Mouse (Mus musculus) heart, embryonic 13.5 days (tissue): ENCODE results near the gene Dlst. TPM values are rescaled to one million over a fixed set of nuclear protein-coding genes. Genes with fewer than 3 reads are reported as not detected.
A peak's percentile ranks its signal among the peaks of the same experiment; 100 is the strongest.

ENCODE experiments used
- ATAC-seq: fragments of 200-750 bp; cut with Nextera tagmentation; 2 replicates; pipeline ENCODE4 v1.8.0; 2017; ENCODE audit warnings: moderate TSS enrichment; ENCODE audit not compliant: insufficient number of reproducible peaks, low FRiP score, low TSS enrichment; ENCODE audit errors: extremely low read depth
- H3K27ac ChIP-seq: fragments of 300-500 bp; sonication (generic); replicated peaks from 2 replicates; pipeline ENCODE4 v1.5.1; 2015; ENCODE audit warnings: moderate library complexity, mild to moderate bottlenecking, inconsistent platforms
- H3K27me3 ChIP-seq: fragments of 300-500 bp; sonication (generic); replicated peaks from 2 replicates; pipeline ENCODE4 v1.6.1; 2015; ENCODE audit warnings: mild to moderate bottlenecking, inconsistent platforms
- H3K36me3 ChIP-seq: fragments of 300-500 bp; sonication (generic); 2 replicates; pipeline ENCODE4 v1.6.1; 2015; ENCODE audit warnings: mild to moderate bottlenecking, inconsistent platforms
- H3K4me1 ChIP-seq: fragments of 300-500 bp; sonication (generic); 2 replicates; pipeline ENCODE4 v1.6.1; 2015; ENCODE audit warnings: inconsistent platforms
- H3K4me2 ChIP-seq: fragments of 300-500 bp; sonication (generic); 2 replicates; pipeline ENCODE4 v1.6.1; 2015; ENCODE audit warnings: inconsistent platforms, mild to moderate bottlenecking, moderate library complexity
- H3K4me3 ChIP-seq: fragments of 300-500 bp; sonication (generic); 2 replicates; pipeline ENCODE4 v1.5.1; 2015; ENCODE audit warnings: moderate library complexity, mild to moderate bottlenecking, inconsistent platforms
- H3K9ac ChIP-seq: fragments of 300-500 bp; sonication (generic); 2 replicates; pipeline ENCODE4 v1.6.1; 2015; ENCODE audit warnings: inconsistent platforms, mild to moderate bottlenecking, moderate library complexity
- H3K9me3 ChIP-seq: fragments of 300-500 bp; sonication (generic); 2 replicates; pipeline ENCODE4 v1.6.1; 2016; ENCODE audit warnings: inconsistent platforms
- WGBS: fragments of 180-500 bp; shearing (Covaris S2); methylation state at CpG from one replicate; pipeline ENCODE4 v1.1.7; 2015; ENCODE audit warnings: mixed read lengths; 5-methylcytosine and 5-hydroxymethylcytosine counted together
- polyA plus RNA-seq: library from polyadenylated mRNA; unstranded; fragments of >200 nt; fragmentation: Nextera tagmentation; extraction: Ambion mirVana; gene quantifications from 2 replicates; pipeline ENCODE4 v1.2.1, GENCODE M21; 2015

The Dlst gene
- polyA plus RNA-seq, 1 experiment from 2014 or later = 176 TPM

DNA sequence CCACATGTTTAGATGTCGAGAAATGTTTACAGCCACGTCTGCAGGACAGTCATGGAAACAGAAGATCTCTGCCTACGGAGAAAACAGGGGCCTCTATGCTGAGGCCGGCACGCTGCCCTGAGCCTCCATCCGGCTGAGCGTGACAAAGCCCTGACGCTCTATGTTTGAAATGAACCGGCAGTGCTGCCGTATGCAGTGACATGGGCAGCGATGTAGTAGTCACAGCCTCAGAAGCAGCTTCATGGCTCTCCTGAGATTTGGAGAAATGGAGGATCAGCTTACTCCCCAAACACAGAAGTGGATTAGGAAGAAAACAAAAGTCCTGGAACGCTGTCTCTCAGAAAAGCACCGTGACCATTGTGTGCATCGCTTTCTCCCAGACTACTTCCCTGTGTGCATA, 9.6 kb upstream of the Dlst start:
- Histone ChIP-seq H3K27me3 (no peaks in the 10 kb centered on the region), H3K4me1 (0 out of 2 replicates have a peak, but pooled peaks cover 3% of the 10 kb centered on the region)

DNA sequence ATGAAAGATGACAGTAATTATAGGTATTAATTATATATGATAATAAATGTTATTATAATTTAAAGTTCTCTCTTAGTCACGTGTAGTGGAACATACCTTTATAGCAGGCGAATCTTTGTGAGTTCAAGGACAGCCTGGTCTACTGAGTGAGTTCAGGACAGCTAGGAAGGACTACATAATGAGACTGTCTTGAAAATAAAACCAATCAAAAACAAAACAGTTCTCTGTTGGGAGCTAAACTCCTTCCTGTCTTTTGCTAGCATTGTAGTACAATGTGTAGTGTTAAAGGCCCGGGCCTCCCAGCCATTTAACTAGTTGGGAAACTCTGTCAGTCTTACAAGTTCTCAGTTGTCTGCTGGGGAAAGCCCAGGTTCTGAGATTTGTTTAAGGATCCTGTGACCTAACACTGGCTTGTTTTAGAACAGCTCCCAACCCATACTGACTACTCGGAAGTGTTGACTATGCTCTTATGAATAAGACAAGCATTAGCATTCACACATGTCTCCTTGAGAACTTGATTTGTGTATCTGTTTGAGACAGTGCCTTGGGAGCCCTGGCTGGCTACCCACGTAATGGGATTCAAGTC, 9.0 kb upstream of the Dlst start:
- Histone ChIP-seq H3K4me2 (no peak overlapping the region), H3K36me3 (no peaks in the 10 kb centered on the region), H3K27ac (no peak overlapping the region), H3K9me3 (no peaks in the 10 kb centered on the region), H3K9ac (no peak overlapping the region), H3K4me3 (no peak overlapping the region), H3K27me3 (no peaks in the 10 kb centered on the region), H3K4me1 (peaks cover 8% of the 10 kb centered on the region)
- WGBS = 73% methylated on average over 5 of the region's 5 CpGs
- no peak for ATAC-seq

More for the DNA sequence above, 9.6 kb upstream of the Dlst start:
- no peak for ATAC-seq
- Histone ChIP-seq H3K4me2 (no peak overlapping the region), H3K36me3 (no peaks in the 10 kb centered on the region), H3K9ac (no peak overlapping the region), H3K4me3 (no peak overlapping the region), H3K9me3 (no peaks in the 10 kb centered on the region), H3K27ac (no peak overlapping the region)
- WGBS = 74% methylated on average over 14 of the region's 14 CpGs

DNA sequence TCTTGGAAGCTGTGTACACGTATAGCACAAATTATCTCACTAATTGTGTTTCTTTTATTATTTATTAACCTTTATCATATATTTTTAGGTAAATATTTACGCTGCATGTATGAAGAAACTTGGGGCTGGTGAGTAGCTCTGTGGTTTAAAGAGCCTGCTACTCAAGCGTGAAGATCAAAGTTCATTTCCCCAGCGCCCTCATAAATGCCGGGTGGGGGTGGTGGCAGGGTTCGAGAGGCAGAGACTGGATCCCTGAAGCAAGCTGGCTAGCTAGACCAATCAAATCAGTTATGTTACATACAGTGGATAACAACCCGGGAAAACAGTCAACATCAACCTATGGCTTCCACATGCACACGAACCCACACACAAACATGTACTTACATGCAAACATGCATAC, 7.5 kb upstream of the Dlst start:
- H3K4me2 ChIP-seq = no peak overlapping the region
- no peak overlapping the region for H3K9ac ChIP-seq
- no peaks in the 10 kb centered on the region for H3K27me3 ChIP-seq
- ATAC-seq = no peak
- no peak overlapping the region for H3K27ac ChIP-seq
- H3K36me3 ChIP-seq = no peaks in the 10 kb centered on the region
- peaks cover 11% of the 10 kb centered on the region for H3K4me1 ChIP-seq
- WGBS = 75% methylated on average over 8 of the region's 8 CpGs
- H3K9me3 ChIP-seq = no peaks in the 10 kb centered on the region
- H3K4me3 ChIP-seq = no peak overlapping the region

DNA sequence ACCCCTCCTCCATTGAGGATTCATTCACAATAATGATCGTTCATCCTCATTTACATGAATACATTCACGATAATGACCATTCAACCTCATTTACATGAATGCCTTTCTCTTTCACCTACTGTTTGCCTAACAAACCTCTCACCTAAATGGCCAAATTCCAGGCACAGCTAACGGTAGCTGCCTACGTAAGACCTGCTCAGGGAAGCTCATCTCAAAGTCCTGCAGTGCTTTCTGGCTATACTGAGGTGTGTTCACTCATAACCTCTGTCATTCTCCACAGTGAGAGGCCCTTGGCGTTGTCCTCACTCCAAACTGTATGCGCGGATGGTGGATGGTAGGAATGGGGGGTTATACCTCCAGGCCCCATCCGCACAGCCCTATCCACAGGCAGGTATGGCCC, 5.8 kb upstream of the Dlst start:
- no peaks in the 10 kb centered on the region for H3K27me3 ChIP-seq
- H3K4me3 ChIP-seq = no peak overlapping the region
- H3K9ac ChIP-seq = no peak overlapping the region
- H3K9me3 ChIP-seq = no peaks in the 10 kb centered on the region
- no peak for ATAC-seq
- H3K4me2 ChIP-seq = no peak overlapping the region
- H3K4me1 ChIP-seq = peaks cover 17% of the 10 kb centered on the region
- WGBS = 84% methylated on average over 8 of the region's 8 CpGs
- H3K36me3 ChIP-seq = no peaks in the 10 kb centered on the region
- H3K27ac ChIP-seq = no peak overlapping the region

DNA sequence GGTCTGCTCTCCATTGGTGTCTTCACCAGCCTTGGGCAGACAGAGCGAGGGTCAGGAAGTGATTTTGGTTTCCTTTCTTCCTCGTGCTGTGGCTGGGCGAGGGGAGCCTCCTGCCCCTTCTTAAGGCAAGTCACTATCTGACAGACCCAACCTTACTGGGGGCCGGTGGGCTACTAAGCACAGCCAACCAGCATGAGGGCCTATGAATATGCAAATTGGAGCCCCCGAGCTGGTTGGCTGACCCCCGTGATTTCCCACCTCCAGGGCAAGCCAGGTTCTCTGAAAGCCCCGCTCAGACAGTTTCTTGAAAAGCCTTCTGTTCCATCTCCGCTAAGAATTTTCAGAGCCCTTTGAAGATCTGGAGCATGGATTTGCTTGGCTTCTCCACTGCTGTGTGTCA, 4.3 kb upstream of the Dlst start:
- Histone ChIP-seq H3K27ac (no peak overlapping the region), H3K4me1 (peaks cover 21% of the 10 kb centered on the region), H3K27me3 (no peaks in the 10 kb centered on the region), H3K36me3 (no peaks in the 10 kb centered on the region), H3K9ac (peak overlapping the region; percentile 44), H3K4me2 (peak overlapping the region; percentile 64), H3K9me3 (no peaks in the 10 kb centered on the region), H3K4me3 (peak overlapping the region; percentile 29)
- WGBS = 3% methylated on average over 8 of the region's 8 CpGs
- ATAC-seq = no peak

DNA sequence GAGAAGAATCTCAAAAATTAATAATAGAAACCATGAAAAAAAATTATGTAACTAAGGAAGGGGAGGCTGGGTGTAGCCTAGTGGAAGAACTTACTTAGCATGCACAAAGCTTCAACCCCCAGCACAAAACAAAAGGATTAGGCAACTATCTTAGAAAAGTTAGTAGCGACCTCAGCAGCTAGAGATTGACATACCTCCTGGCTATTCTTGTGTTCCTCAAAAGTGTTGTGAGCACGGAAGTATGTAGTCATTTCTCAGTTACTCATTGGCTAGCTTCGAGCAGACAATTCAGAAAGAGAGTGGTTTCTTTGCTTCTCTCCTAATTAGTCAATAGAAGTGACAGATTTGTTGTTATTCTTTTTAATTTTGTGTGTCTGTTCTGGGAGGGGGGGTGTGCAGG, 2.0 kb upstream of the Dlst start:
- peaks cover 43% of the 10 kb centered on the region for H3K4me1 ChIP-seq
- no peak overlapping the region for H3K27ac ChIP-seq
- H3K27me3 ChIP-seq = no peaks in the 10 kb centered on the region
- peaks cover 7% of the 10 kb centered on the region for H3K36me3 ChIP-seq
- 60% methylated on average over 3 of the region's 3 CpGs for WGBS
- H3K9me3 ChIP-seq = no peaks in the 10 kb centered on the region
- no peak overlapping the region for H3K4me3 ChIP-seq
- H3K9ac ChIP-seq = no peak overlapping the region
- H3K4me2 ChIP-seq = no peak overlapping the region
- no peak for ATAC-seq

DNA sequence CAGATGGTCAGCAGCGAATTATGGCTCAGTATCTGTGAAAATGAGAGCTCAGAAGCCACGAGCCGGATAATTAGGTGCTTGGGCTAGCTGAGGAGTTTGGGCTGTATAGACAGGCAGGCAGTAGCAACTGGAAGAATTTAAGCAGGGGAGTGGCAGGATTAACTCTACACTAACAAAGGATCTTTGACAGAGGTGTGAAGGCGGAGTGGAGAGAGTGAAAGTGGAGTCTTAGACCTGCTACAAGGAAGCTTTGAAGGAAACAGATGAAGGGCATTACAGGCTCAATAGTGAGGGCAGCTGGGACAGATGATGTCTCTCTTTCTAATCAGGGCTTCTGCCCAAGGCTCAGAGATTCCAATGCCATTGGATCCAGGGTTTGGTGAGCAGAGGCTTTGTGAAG, 1.2 kb upstream of the Dlst start:
- Histone ChIP-seq H3K27ac (peak overlapping the region; percentile 95; the same call in 1 of the 2 replicates), H3K4me3 (0 out of 2 replicates have a peak overlapping the region, but pooled peaks have one; percentile 98), H3K9me3 (no peaks in the 10 kb centered on the region), H3K4me1 (peaks cover 49% of the 10 kb centered on the region), H3K27me3 (no peaks in the 10 kb centered on the region), H3K9ac (peak overlapping the region; percentile 99; the same call in 1 of the 2 replicates), H3K36me3 (peaks cover 7% of the 10 kb centered on the region), H3K4me2 (peak overlapping the region; percentile 90)
- no peak for ATAC-seq
- 62% methylated on average over 4 of the region's 4 CpGs for WGBS

DNA sequence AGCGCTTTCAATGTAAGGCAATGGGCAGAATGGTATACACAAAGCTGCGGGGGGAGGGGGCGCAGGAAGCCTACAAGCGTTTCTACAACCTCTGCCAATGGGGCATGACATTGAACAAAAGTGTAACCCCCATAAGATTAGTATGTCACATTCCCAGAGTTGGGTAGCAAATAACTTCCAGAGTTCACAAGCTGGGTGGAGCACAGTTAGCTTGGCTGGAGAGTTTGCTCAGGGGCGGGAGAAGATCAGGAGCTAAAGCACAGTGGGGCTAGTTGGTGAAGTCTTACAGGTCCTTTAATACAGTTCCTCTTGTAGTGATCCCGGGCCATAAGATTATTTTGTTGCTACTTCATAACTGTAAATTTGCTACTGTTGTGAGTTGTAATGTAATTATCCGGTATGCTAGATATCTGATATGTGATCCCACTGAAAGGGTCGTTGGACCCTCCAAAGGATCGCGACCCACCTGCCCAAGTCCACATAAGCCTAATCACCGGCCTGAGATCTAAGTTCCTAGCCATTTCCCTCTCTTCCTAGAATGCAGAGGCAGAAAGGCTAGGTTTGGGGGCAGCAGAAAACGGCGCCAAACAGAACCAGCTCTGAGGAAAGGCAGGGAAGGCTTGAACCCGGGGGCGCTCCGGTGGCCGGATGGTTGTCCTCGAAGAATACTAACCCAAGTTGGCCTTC, 479 bp upstream of the Dlst start:
- H3K9me3 ChIP-seq = no peaks in the 10 kb centered on the region
- WGBS = 13% methylated on average over 18 of the region's 18 CpGs
- no peak for ATAC-seq

DNA sequence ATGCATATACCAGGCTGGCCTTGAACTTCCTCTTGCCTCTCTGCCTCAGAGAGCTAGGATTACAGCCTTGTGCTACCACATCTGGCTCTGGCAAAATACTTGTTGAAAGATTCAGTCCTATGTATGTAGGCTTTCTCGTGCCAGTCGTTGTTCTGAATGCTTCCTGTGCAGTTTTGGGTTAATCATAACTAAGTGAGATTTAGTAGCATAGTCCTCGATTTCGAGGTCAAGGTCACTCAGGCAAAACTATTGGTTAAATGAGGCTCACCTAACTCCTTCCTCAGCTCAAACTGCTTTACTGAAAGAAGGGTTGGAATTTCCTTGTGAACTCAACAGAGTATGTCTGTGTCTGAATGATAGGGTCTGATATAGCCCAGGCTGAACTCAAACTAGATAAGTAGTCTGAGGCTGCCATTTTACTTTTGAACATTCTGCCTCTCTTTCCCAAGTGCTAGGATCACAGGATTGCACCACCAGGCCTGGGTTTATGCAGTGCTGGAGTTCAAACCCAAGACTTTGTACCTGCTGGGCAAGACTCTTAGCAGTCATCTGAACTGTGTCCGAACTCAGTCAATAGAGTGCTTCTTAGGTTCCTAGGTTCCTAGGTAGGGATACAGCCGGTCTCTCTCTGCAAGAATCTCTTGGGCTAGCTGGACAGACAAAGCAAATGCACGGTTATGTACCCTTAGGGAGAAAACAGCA, 2.1 kb downstream of the Dlst start:
- Histone ChIP-seq H3K9ac (peak overlapping the region; percentile 99), H3K9me3 (no peaks in the 10 kb centered on the region), H3K4me3 (peak overlapping the region; percentile 98), H3K27me3 (no peaks in the 10 kb centered on the region), H3K4me1 (peaks cover 44% of the 10 kb centered on the region), H3K27ac (peak overlapping the region; percentile 95), H3K4me2 (peak overlapping the region; percentile 90), H3K36me3 (peaks cover 33% of the 10 kb centered on the region)
- ATAC-seq = no peak
- WGBS = 75% methylated on average over 7 of the region's 7 CpGs

More for the DNA sequence above, 479 bp upstream of the Dlst start:
- Histone ChIP-seq H3K27me3 (no peaks in the 10 kb centered on the region), H3K4me2 (peak overlapping the region; percentile 90), H3K36me3 (peaks cover 13% of the 10 kb centered on the region), H3K27ac (peak overlapping the region; percentile 95), H3K9ac (peak overlapping the region; percentile 99), H3K4me3 (peak overlapping the region; percentile 98), H3K4me1 (peaks cover 49% of the 10 kb centered on the region)

DNA sequence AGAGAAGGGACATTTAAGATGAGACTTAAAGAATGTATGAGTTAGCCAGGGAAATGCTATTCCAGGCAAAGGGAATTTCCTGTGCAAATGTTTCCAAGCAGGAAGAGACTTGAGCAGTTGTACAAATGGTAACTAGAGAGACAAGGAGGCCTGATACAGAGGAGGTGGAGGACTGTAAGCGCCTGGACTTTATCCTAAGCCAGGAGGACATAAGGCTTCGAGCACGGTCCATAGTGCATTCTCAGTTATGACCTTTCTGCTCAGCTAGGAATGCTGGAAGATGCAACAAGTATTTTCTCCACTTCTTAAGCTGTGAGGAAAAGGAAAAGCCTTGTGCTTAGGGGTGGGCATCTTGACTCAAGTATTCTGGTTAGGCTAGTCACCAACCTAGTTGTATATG, 2.7 kb downstream of the Dlst start:
- no peak overlapping the region for H3K4me3 ChIP-seq
- peak overlapping the region; percentile 99; the same call in 1 of the 2 replicates for H3K9ac ChIP-seq
- H3K36me3 ChIP-seq = peaks cover 39% of the 10 kb centered on the region
- H3K9me3 ChIP-seq = no peaks in the 10 kb centered on the region
- H3K4me1 ChIP-seq = peaks cover 44% of the 10 kb centered on the region
- peak overlapping the region; percentile 95; the same call in 1 of the 2 replicates for H3K27ac ChIP-seq
- H3K27me3 ChIP-seq = no peaks in the 10 kb centered on the region
- WGBS = 87% methylated on average over 3 of the region's 3 CpGs
- ATAC-seq = no peak
- peak overlapping the region; percentile 90 for H3K4me2 ChIP-seq

DNA sequence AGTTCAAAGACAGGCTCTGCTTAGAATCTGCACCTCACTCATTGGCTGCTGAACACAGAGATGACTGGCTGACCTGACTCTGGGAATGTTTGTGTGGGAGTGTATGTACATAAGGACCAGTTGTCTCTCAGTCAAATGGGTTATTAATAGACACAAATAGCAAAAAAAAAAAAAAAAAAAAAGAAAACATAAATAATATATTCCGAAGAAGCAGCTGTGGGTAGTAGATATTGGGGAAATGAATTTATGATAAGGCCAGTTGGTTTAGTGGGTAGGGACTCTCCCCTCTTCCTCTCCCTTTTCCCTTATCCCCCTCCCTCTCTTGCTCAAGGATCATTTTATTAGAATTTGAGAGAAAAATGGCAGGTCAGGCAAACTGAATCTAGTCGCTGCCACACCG, 3.3 kb downstream of the Dlst start:
- WGBS = 91% methylated on average over 3 of the region's 3 CpGs
- no peaks in the 10 kb centered on the region for H3K27me3 ChIP-seq
- H3K9ac ChIP-seq = no peak overlapping the region
- H3K4me1 ChIP-seq = peaks cover 44% of the 10 kb centered on the region
- no peak overlapping the region for H3K4me2 ChIP-seq
- no peaks in the 10 kb centered on the region for H3K9me3 ChIP-seq
- no peak overlapping the region for H3K4me3 ChIP-seq
- no peak overlapping the region for H3K27ac ChIP-seq
- no peak for ATAC-seq
- H3K36me3 ChIP-seq = peaks cover 45% of the 10 kb centered on the region
